In genomic region chr16:10417723-10418259, GRCm38 (mm10) we compare ENCODE assay signal across 21 mouse cellular contexts. TPM values are rescaled to one million over a fixed set of nuclear protein-coding genes. Genes with fewer than 3 reads are reported as not detected.
DNase-seq lines count a peak whose midpoint lies in the region; ATAC-seq and TF ChIP-seq lines count a peak whose summit lies in the region.
"Had no signal": no experiment of that assay in that cellular context is flagged by ENCODE, and none has a peak within 500 bp of the region (broad histone marks: within the 10 kb centered on the region; RNA-seq: fewer than 3 reads in every experiment).

No protein-coding gene starts in this region.

- no peak overlapping the region for H3K4me3 ChIP-seq in kidney, adult 2 months (ENCODE audit: insufficient read depth, low read depth, low read length)
- H3K4me3 ChIP-seq in bone marrow macrophage, adult 2 months (ENCODE audit: insufficient read depth, low read length): no peak overlapping the region
- no peak overlapping the region for H3K4me3 ChIP-seq in hindbrain, embryonic 11.5 days (ENCODE audit: low read depth, low read length)
- H3K4me3 ChIP-seq: embryonic facial prominence, embryonic 12.5 days; forebrain, embryonic 12.5 days; heart, embryonic 10.5 days; intestine, embryonic 15.5 days; limb, embryonic 15.5 days; liver, embryonic 15.5 days had no signal

- no peak overlapping the region for H3K4me2 ChIP-seq in hindbrain, embryonic 11.5 days (replicated peaks; ENCODE audit: low read depth, low read length)
- H3K4me2 ChIP-seq: embryonic facial prominence, embryonic 12.5 days; forebrain, embryonic 12.5 days; intestine, embryonic 15.5 days; limb, embryonic 15.5 days; liver, embryonic 15.5 days; midbrain, embryonic 11.5 days had no signal

- H3K36me3 ChIP-seq in kidney, adult 2 months (ENCODE audit: control insufficient read depth, insufficient read depth, low read length): 0 out of 2 replicates have a peak, but pooled peaks cover 2% of the 10 kb centered on the region
- H3K36me3 ChIP-seq in splenic B cell, adult 2 months (ENCODE audit: control insufficient read depth, insufficient read depth, low read length, poor library complexity, severe bottlenecking): peaks cover 21% of the 10 kb centered on the region
- peaks cover 17% of the 10 kb centered on the region; the same call in 1 of the 2 replicates for H3K36me3 ChIP-seq in hindbrain, embryonic 11.5 days (ENCODE audit: control insufficient read depth, insufficient read depth, low read length)

- no peak for TF ChIP-seq CTCF in kidney, adult 2 months (conservative IDR thresholded peaks at IDR 0.05; ENCODE audit: insufficient read depth, insufficient read length, low read depth, low read length)
- TF ChIP-seq CTCF in bone marrow macrophage, adult 2 months (IDR thresholded peaks at IDR 0.05; ENCODE audit: low read depth, low read length): no peak

- no peaks in the 10 kb centered on the region for H3K27me3 ChIP-seq in kidney, adult 2 months (replicated peaks; ENCODE audit: control insufficient read depth, insufficient read depth, low read length)
- H3K27me3 ChIP-seq in splenic B cell, adult 2 months (ENCODE audit: control insufficient read depth, insufficient read depth, low read length, poor library complexity, severe bottlenecking): no peaks in the 10 kb centered on the region
- no peaks in the 10 kb centered on the region for H3K27me3 ChIP-seq in hindbrain, embryonic 11.5 days (ENCODE audit: control insufficient read depth, insufficient read depth, low read length)
- H3K27me3 ChIP-seq: embryonic facial prominence, embryonic 12.5 days; forebrain, embryonic 12.5 days; intestine, embryonic 15.5 days; limb, embryonic 15.5 days; liver, embryonic 15.5 days; Patski had no signal

- H3K4me1 ChIP-seq in kidney, adult 2 months (ENCODE audit: control insufficient read depth, insufficient read depth, low read length): no peaks in the 10 kb centered on the region
- peaks cover 29% of the 10 kb centered on the region for H3K4me1 ChIP-seq in bone marrow macrophage, adult 2 months (ENCODE audit: control insufficient read depth, insufficient read depth, low read length)
- H3K4me1 ChIP-seq in hindbrain, embryonic 11.5 days (replicated peaks; ENCODE audit: control insufficient read depth, insufficient read depth, low read length): no peaks in the 10 kb centered on the region
- H3K4me1 ChIP-seq: embryonic facial prominence, embryonic 12.5 days had no signal

- WGBS in kidney, adult 2 months: 90% methylated on average over 9 of the region's 9 CpGs
- over 99% methylated on average over 9 of the region's 9 CpGs for WGBS in hindbrain, embryonic 11.5 days

- no peak for TF ChIP-seq POLR2A in kidney, adult 2 months (IDR thresholded peaks at IDR 0.05; ENCODE audit: low read depth, low read length)
- TF ChIP-seq POLR2A in bone marrow macrophage, adult 2 months (IDR thresholded peaks at IDR 0.05; ENCODE audit: borderline replicate concordance, low read depth, low read length): no peak

- peak; percentile 7 for DNase-seq in kidney, adult 2 months
- no peak for DNase-seq in kidney, adult 18-20 months
- peak; percentile 51 for DNase-seq in splenic B cell, adult 2 months (ENCODE audit: low read depth, low spot score)
- DNase-seq in hindbrain, embryonic 11.5 days (ENCODE audit: low spot score): no peak
- DNase-seq in left cerebral cortex, postnatal 4 days: no peak
- DNase-seq: cerebellum, adult 9-10 months; kidney, postnatal 25 days had no signal

- intact Hi-C loops in left cerebral cortex, postnatal 4 days (cut with DNase I): loop anchor here (5.0 kb wide), 1 partner anchor 105 kb away; no protein-coding TSS in a partner anchor

- no peaks in the 10 kb centered on the region for H3K9me3 ChIP-seq in hindbrain, embryonic 11.5 days (ENCODE audit: control insufficient read depth, low read length)
- H3K9me3 ChIP-seq: embryonic facial prominence, embryonic 12.5 days; G1E; heart, embryonic 10.5 days; intestine, embryonic 15.5 days; limb, embryonic 15.5 days; liver, embryonic 15.5 days had no signal

- H3K9ac ChIP-seq in hindbrain, embryonic 11.5 days (ENCODE audit: low read depth, low read length): no peak overlapping the region
- H3K9ac ChIP-seq: embryonic facial prominence, embryonic 12.5 days; forebrain, embryonic 12.5 days; intestine, embryonic 15.5 days; limb, embryonic 15.5 days; liver, embryonic 15.5 days had no signal

- H3K27ac ChIP-seq in kidney, adult 2 months (ENCODE audit: insufficient read depth, low read depth, low read length): no peak overlapping the region
- H3K27ac ChIP-seq in bone marrow macrophage, adult 2 months (ENCODE audit: insufficient read depth, low read depth, low read length): peak overlapping the region; percentile 77
- no peak overlapping the region for H3K27ac ChIP-seq in hindbrain, embryonic 11.5 days (ENCODE audit: low read depth, low read length)
- H3K27ac ChIP-seq: embryonic facial prominence, embryonic 12.5 days; forebrain, embryonic 12.5 days; heart, embryonic 10.5 days; intestine, embryonic 15.5 days; limb, embryonic 15.5 days; liver, embryonic 15.5 days had no signal

- ATAC-seq in megakaryocyte, adult 5-6 weeks (ENCODE audit: poor library complexity, severe bottlenecking): peak; percentile 85
- no peak for ATAC-seq in hindbrain, embryonic 11.5 days (ENCODE audit: low FRiP score)
- ATAC-seq: hindbrain, embryonic 16.5 days; intestine, embryonic 15.5 days; Patski had no signal

RNA-seq across cellular contexts. Expression of gene Nubp1, which starts 6.0 kb away (rescaled TPM):
- 28.1 and 30.5 TPM in 2 replicates for polyA plus RNA-seq in kidney, adult 2 months (2012; rRNA removed)
- 21.4 and 27.9 TPM in 2 replicates for polyA plus RNA-seq in bone marrow macrophage, adult 2 months (2012; ENCODE audit: insufficient read depth, insufficient read length, missing spikeins)
- total RNA-seq in megakaryocyte, adult 5-6 weeks (2015): 35.2 and 46.1 TPM in 2 replicates
- 49.2 and 57.1 TPM in 2 replicates for total RNA-seq in megakaryocyte, adult 5-6 weeks (2017)
- 58.5 and 66.2 TPM in 2 replicates for polyA plus RNA-seq in hindbrain, embryonic 11.5 days (2014; fragmentation: Nextera tagmentation; extraction: Ambion mirVana)
- total RNA-seq in left cerebral cortex, postnatal 4 days (2021): 10 to 100 TPM; 21.3 to 22.3 TPM

RNA-seq across cellular contexts. Expression of gene Tekt5, which starts 22.5 kb away (rescaled TPM):
- polyA plus RNA-seq in kidney, adult 2 months (2012; rRNA removed): 0.64 and 0.77 TPM in 2 replicates
- polyA plus RNA-seq in bone marrow macrophage, adult 2 months (2012; ENCODE audit: insufficient read depth, insufficient read length, missing spikeins): not detected in 2 replicates
- not detected in 2 replicates for total RNA-seq in megakaryocyte, adult 5-6 weeks (2015)
- total RNA-seq in megakaryocyte, adult 5-6 weeks (2017): 0.12 TPM in 1 of 2 replicates, not detected in the other
- 0.13 and 0.15 TPM in 2 replicates for polyA plus RNA-seq in hindbrain, embryonic 11.5 days (2014; fragmentation: Nextera tagmentation; extraction: Ambion mirVana)
- total RNA-seq in left cerebral cortex, postnatal 4 days (2021): 1 to 10 TPM; 4.1 to 5.2 TPM
- total RNA-seq: adrenal gland, adult 18-20 months; hematopoietic stem cell, adult 5-6 weeks had no signal
- polyA plus RNA-seq: embryonic facial prominence, embryonic 12.5 days; Patski had no signal

RNA-seq across cellular contexts. Expression of gene Tvp23a, which starts 29.4 kb away (rescaled TPM):
- 0.75 and 0.84 TPM in 2 replicates for polyA plus RNA-seq in kidney, adult 2 months (2012; rRNA removed)
- not detected in 2 replicates for polyA plus RNA-seq in bone marrow macrophage, adult 2 months (2012; ENCODE audit: insufficient read depth, insufficient read length, missing spikeins)
- total RNA-seq in megakaryocyte, adult 5-6 weeks (2015): 0.07 TPM in 1 of 2 replicates, not detected in the other
- total RNA-seq in megakaryocyte, adult 5-6 weeks (2017): 0.22 TPM in 1 of 2 replicates, not detected in the other
- 17.2 and 24.8 TPM in 2 replicates for polyA plus RNA-seq in hindbrain, embryonic 11.5 days (2014; fragmentation: Nextera tagmentation; extraction: Ambion mirVana)
- total RNA-seq in left cerebral cortex, postnatal 4 days (2021): 10 to 100 TPM; 54.3 to 55.2 TPM
- total RNA-seq: hematopoietic stem cell, adult 5-6 weeks had no signal
- polyA plus RNA-seq: G1E had no signal

Comparison
In these comparisons a context has a peak if more than half of its experiments do, and no peak if none do; other contexts are left out.
1. DNase-seq: peak in kidney, adult 2 months (single experiment) and splenic B cell, adult 2 months (single experiment); none in kidney, adult 18-20 months (single experiment), hindbrain, embryonic 11.5 days (single experiment) and left cerebral cortex, postnatal 4 days (single experiment).